Mouse (Mus musculus) kidney, embryonic 16.5 days (tissue): ENCODE results near the gene Hmcn1. TPM values are rescaled to one million over a fixed set of nuclear protein-coding genes. Genes with fewer than 3 reads are reported as not detected.
A peak's percentile ranks its signal among the peaks of the same experiment; 100 is the strongest.

ENCODE experiments used
- ATAC-seq: fragments of 200-750 bp; cut with Nextera tagmentation; 2 replicates; pipeline ENCODE4 v1.8.0; 2017; ENCODE audit warnings: moderate TSS enrichment; ENCODE audit not compliant: low FRiP score, low TSS enrichment
- H3K27ac ChIP-seq: fragments of 300-500 bp; sonication (generic); 2 replicates; pipeline ENCODE4 v1.5.1; 2014; ENCODE audit warnings: low read length
- H3K27me3 ChIP-seq: fragments of 300-500 bp; sonication (generic); 2 replicates; pipeline ENCODE4 v1.6.1; 2014; ENCODE audit warnings: low read length, control low read depth, mixed read lengths; ENCODE audit not compliant: insufficient read depth
- H3K36me3 ChIP-seq: fragments of 300-500 bp; sonication (generic); 2 replicates; pipeline ENCODE4 v1.6.1; 2014; ENCODE audit warnings: low read length, control low read depth, mixed read lengths; ENCODE audit not compliant: insufficient read depth
- H3K4me1 ChIP-seq: fragments of 300-500 bp; sonication (generic); 2 replicates; pipeline ENCODE4 v1.6.1; 2014; ENCODE audit warnings: low read length, control low read depth, mixed read lengths; ENCODE audit not compliant: insufficient read depth
- H3K4me2 ChIP-seq: fragments of 300-500 bp; sonication (generic); replicated peaks from 2 replicates; pipeline ENCODE4 v1.6.1; 2014; ENCODE audit warnings: low read depth, low read length
- H3K4me3 ChIP-seq: fragments of 300-500 bp; sonication (generic); 2 replicates; pipeline ENCODE4 v1.5.1; 2014; ENCODE audit warnings: mild to moderate bottlenecking, low read length
- H3K9ac ChIP-seq: fragments of 300-500 bp; sonication (generic); replicated peaks from 2 replicates; pipeline ENCODE4 v1.6.1; 2014; ENCODE audit warnings: low read length
- H3K9me3 ChIP-seq: fragments of 300-500 bp; sonication (generic); 2 replicates; pipeline ENCODE4 v1.6.1; 2016; ENCODE audit warnings: low read length, control low read depth
- WGBS: fragments of 180-500 bp; shearing (Covaris S2); extraction: QIAGEN DNeasy Blood & Tissue Kit; methylation state at CpG from one replicate; pipeline ENCODE4 v1.1.7; 2014; 5-methylcytosine and 5-hydroxymethylcytosine counted together
- polyA plus RNA-seq: library from polyadenylated mRNA; unstranded; fragments of >200 nt; fragmentation: Nextera tagmentation; extraction: Ambion mirVana; gene quantifications from 2 replicates; pipeline ENCODE4 v1.2.1, GENCODE M21; 2015

Hmcn1 gene
- polyA plus RNA-seq, 1 experiment from 2014 or later: 21.9 TPM

DNA sequence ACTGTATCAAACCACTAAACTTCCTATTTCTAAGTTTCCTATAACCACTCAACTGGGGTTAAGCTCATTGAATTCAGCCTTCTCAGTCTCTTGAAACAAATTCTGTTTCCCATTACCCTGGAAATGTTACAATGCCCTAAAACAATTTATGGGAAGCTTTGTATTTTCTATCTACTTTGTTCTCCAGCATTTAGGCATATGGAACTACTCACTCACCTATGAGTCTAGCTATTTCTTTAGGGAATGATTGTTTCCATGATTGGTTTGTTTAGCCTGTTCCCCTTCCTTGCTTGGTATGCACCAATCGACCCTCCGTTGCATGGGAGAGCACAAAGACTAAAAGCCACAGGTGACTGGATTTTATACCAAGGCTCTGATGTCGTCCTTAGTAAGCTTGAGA is 446.8 kb downstream of the Hmcn1 start:
- Histone ChIP-seq H3K27me3 (no peaks in the 10 kb centered on the region), H3K36me3 (no peaks in the 10 kb centered on the region), H3K9me3 (no peaks in the 10 kb centered on the region), H3K4me3 (no peak overlapping the region), H3K4me2 (no peak overlapping the region), H3K4me1 (no peaks in the 10 kb centered on the region), H3K27ac (no peak overlapping the region), H3K9ac (no peak overlapping the region)
- 66% methylated on average over 3 of the region's 3 CpGs for WGBS
- ATAC-seq: no peak

GRCm38 (mm10) chr1:150540267-150540666 is 453.0 kb downstream of the Hmcn1 start:
- H3K9me3 ChIP-seq: no peaks in the 10 kb centered on the region
- H3K4me2 ChIP-seq: no peak overlapping the region
- WGBS: 9% methylated on average over 5 of the region's 5 CpGs
- no peak overlapping the region for H3K4me3 ChIP-seq
- H3K4me1 ChIP-seq: peaks cover 18% of the 10 kb centered on the region
- no peaks in the 10 kb centered on the region for H3K36me3 ChIP-seq
- H3K27me3 ChIP-seq: no peaks in the 10 kb centered on the region
- H3K9ac ChIP-seq: no peak overlapping the region
- ATAC-seq: peak; percentile 87
- no peak overlapping the region for H3K27ac ChIP-seq

DNA sequence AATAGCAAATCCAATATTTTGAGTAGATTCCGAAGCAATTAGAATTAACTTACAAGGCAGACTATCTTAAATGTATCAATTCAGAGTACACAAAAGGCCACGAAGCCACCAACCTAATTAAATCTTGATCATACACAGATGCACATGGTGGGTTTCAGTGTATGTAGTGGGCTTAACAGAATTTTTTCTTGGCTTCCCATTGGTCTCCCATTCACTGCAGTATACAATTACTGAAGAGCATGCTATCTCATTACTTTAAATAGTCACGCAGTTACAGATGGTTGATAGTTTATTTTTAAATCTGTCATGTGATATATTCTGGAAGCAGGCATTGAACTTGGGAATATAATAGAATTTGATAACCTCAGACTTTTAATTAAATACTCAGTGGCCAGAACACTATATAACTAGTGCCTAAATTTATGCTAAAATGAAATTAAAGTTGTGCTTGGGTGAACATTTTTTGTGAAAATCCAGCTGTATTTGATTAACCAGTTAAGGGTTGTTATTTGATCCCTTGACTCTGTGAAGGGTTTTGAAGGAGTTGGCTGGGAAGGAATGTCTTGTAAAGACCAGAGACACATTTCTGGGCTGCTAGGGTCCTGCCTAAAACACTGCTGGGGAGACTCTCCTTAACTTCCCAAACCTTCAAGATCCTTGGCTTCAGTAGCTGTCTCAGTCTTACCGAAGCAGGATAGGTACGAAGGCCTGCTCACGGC is 455.7 kb downstream of the Hmcn1 start:
- H3K9ac ChIP-seq: no peak overlapping the region
- H3K36me3 ChIP-seq: no peaks in the 10 kb centered on the region
- no peaks in the 10 kb centered on the region for H3K9me3 ChIP-seq
- H3K4me3 ChIP-seq: no peak overlapping the region
- H3K27me3 ChIP-seq: no peaks in the 10 kb centered on the region
- ATAC-seq: no peak
- no peak overlapping the region for H3K4me2 ChIP-seq
- H3K27ac ChIP-seq: no peak overlapping the region
- WGBS: 68% methylated on average over 6 of the region's 6 CpGs
- H3K4me1 ChIP-seq: peaks cover 21% of the 10 kb centered on the region

DNA sequence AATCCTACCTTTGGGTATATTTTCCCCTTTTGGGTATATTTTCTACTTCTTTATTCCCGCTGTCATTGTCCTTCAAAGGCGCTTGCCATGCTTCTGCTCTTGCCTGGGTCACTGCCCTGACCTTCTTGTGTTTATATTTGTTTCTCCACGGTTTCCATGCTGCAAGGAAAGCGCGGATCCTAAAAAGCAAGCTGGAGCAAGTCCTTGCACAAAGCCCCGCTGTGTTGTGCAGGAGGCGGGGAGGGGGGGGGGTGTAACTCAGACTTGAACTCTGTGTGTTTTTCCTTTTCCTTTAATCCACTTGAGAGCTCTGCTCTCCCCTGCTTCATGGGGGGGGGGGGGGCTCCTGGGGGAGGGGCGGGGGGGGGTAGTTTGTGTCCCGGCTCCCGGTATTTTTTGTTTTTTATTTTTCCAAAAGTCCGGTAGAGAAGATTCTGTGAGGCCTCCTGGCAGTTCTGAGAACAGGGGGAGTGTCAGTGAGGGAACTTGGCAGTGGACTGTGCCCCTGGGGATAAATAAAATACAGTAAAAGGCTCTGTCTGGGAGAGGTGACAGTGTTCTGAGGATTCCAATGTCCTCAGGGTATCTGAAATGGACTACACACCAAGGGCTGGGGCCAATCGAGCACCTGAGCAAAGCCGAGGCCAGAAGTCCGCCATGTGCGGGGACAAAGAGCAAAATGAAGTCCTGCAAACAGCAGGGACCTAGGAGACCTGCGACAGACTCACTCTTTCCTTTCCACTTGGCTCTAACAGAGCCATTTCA is 457.3 kb downstream of the Hmcn1 start:
- peaks cover 21% of the 10 kb centered on the region for H3K4me1 ChIP-seq
- peak overlapping the region; percentile 46; the same call in 1 of the 2 replicates for H3K9ac ChIP-seq
- H3K27ac ChIP-seq: peak overlapping the region; percentile 70
- WGBS: 21% methylated on average over 16 of the region's 16 CpGs
- H3K4me2 ChIP-seq: peak overlapping the region; percentile 46
- H3K36me3 ChIP-seq: no peaks in the 10 kb centered on the region
- peak; percentile 80 for ATAC-seq
- no peaks in the 10 kb centered on the region for H3K27me3 ChIP-seq
- H3K9me3 ChIP-seq: no peaks in the 10 kb centered on the region
- H3K4me3 ChIP-seq: peak overlapping the region; percentile 21

DNA sequence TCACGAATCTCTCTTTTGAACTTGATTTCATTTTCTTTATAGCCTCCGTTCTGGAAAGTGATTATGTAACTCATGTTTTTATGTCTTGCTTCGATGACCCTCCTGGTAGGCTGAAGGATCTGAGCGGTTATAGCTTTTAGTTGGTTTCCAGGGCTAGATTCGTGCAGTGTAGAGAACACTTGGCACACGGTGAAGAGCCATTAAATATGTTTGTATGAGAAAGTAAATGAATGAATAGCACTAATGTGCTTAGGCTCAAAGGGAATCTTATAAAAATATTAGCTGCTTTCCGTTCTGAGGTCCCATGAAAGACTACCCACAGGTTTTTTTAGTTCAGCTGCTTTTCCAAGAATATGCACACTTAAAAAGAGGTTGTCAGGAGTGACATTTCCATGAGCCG is 458.6 kb downstream of the Hmcn1 start:
- Histone ChIP-seq H3K4me3 (no peak overlapping the region), H3K36me3 (no peaks in the 10 kb centered on the region), H3K27me3 (no peaks in the 10 kb centered on the region), H3K4me1 (peaks cover 21% of the 10 kb centered on the region), H3K9me3 (no peaks in the 10 kb centered on the region), H3K27ac (no peak overlapping the region), H3K4me2 (no peak overlapping the region), H3K9ac (no peak overlapping the region)
- WGBS: 79% methylated on average over 8 of the region's 8 CpGs
- ATAC-seq: no peak

- H3K27me3 ChIP-seq: no peaks in the 10 kb centered on the region
- 95% methylated on average over 2 of the region's 2 CpGs for WGBS
- ATAC-seq: no peak
These were observed 480.2 kb downstream of the Hmcn1 start for GRCm38 (mm10) chr1:150513041-150513440.

More at GRCm38 (mm10) chr1:150513041-150513440, 480.2 kb downstream of the Hmcn1 start:
- Histone ChIP-seq H3K4me3 (no peak overlapping the region), H3K4me1 (no peaks in the 10 kb centered on the region), H3K9me3 (no peaks in the 10 kb centered on the region), H3K4me2 (no peak overlapping the region), H3K9ac (no peak overlapping the region), H3K27ac (no peak overlapping the region), H3K36me3 (no peaks in the 10 kb centered on the region)

Other genes with a start within 250 kb of the Hmcn1 start
- 0.25 and 0.48 TPM in 2 replicates for gene Gm47985, start 189.1 kb upstream of the Hmcn1 start, polyA plus RNA-seq
- gene Gm8947, start 198.9 kb upstream of the Hmcn1 start, polyA plus RNA-seq: 0.86 and 0.91 TPM in 2 replicates
- 0.50 TPM in 1 of 2 replicates, not detected in the other for gene Gm47995, start 205.0 kb upstream of the Hmcn1 start, polyA plus RNA-seq
- 1.4 and 1.9 TPM in 2 replicates for gene 3110040M04Rik, start 210.7 kb upstream of the Hmcn1 start, polyA plus RNA-seq
- gene Gm47996, start 216.7 kb upstream of the Hmcn1 start, polyA plus RNA-seq: 0.67 TPM in 2 replicates